Mouse (Mus musculus) liver, embryonic 11.5 days (tissue): ENCODE data around the gene Ndufa5. TPM values are rescaled to one million over a fixed set of nuclear protein-coding genes. Genes with fewer than 3 reads are reported as not detected.

Experiments used
- ATAC-seq: fragments of 200-750 bp; cut with Nextera tagmentation; replicated peaks from 2 replicates; pipeline ENCODE4 v1.8.0; 2017; ENCODE audit warnings: moderate number of reproducible peaks, mild to moderate bottlenecking, moderate TSS enrichment, moderate library complexity; ENCODE audit not compliant: low FRiP score
- DNase-seq: peaks from one replicate; pipeline ENCODE4 v3.0.0-alpha.2; 2017; ENCODE audit warnings: low spot score
- H3K27ac ChIP-seq: fragments of 300-500 bp; sonication (generic); 2 replicates; pipeline ENCODE4 v1.5.1; 2014; ENCODE audit warnings: mild to moderate bottlenecking, low read depth, low read length, control low read depth
- H3K27me3 ChIP-seq: fragments of 300-500 bp; sonication (generic); replicated peaks from 2 replicates; pipeline ENCODE4 v1.6.1; 2014; ENCODE audit warnings: low read length, mixed read lengths; ENCODE audit not compliant: control insufficient read depth, insufficient read depth
- H3K36me3 ChIP-seq: fragments of 300-500 bp; sonication (generic); 2 replicates; pipeline ENCODE4 v1.6.1; 2014; ENCODE audit warnings: mild to moderate bottlenecking, low read length, moderate library complexity, mixed read lengths; ENCODE audit not compliant: control insufficient read depth, insufficient read depth
- H3K4me1 ChIP-seq: fragments of 300-500 bp; sonication (generic); replicated peaks from 2 replicates; pipeline ENCODE4 v1.6.1; 2014; ENCODE audit warnings: low read length, mixed read lengths; ENCODE audit not compliant: control insufficient read depth, insufficient read depth
- H3K4me2 ChIP-seq: fragments of 300-500 bp; sonication (generic); 2 replicates; pipeline ENCODE4 v1.6.1; 2014; ENCODE audit warnings: mild to moderate bottlenecking, control low read depth, moderate library complexity
- H3K4me3 ChIP-seq: fragments of 300-500 bp; sonication (generic); 2 replicates; pipeline ENCODE4 v1.5.1; 2014; ENCODE audit warnings: low read depth, low read length, control low read depth
- H3K9ac ChIP-seq: fragments of 300-500 bp; sonication (generic); 2 replicates; pipeline ENCODE4 v1.6.1; 2014; ENCODE audit warnings: low read depth, low read length, control low read depth
- H3K9me3 ChIP-seq: fragments of 300-500 bp; sonication (generic); 2 replicates; pipeline ENCODE4 v1.6.1; 2016; ENCODE audit warnings: low read length, inconsistent platforms, mixed read lengths; ENCODE audit not compliant: control insufficient read depth
- WGBS: fragments of 180-500 bp; shearing (Covaris S2); extraction: QIAGEN DNeasy Blood & Tissue Kit; methylation state at CpG from one replicate; pipeline ENCODE4 v1.1.7; 2014; 5-methylcytosine and 5-hydroxymethylcytosine counted together
- polyA plus RNA-seq: library from polyadenylated mRNA; unstranded; fragments of >200 nt; fragmentation: Nextera tagmentation; extraction: Ambion mirVana; gene quantifications from 2 replicates; pipeline ENCODE4 v1.2.1, GENCODE M21; 2014

Ndufa5 gene
- polyA plus RNA-seq, 1 experiment from 2014 or later = 381 TPM

DNA sequence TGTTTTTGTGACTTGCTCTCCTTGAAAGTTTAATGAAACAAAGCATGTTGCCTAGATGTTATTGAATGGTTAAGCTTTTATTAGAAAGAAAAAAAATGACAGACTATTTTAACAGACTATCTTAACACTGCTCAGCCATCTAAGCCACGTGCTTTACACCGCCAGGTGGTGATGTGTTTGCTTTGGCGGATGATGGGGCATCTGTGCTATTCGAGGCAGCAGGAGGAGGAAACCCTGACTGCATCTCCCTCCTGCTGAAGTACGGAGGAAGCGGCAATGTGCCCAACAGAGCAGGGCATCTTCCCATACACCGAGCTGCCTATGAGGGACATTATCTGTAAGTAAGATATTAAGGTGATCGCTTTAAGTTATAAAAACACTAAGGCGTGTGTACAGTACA is 36.3 kb upstream of the Ndufa5 start:
- Histone ChIP-seq H3K27me3 (no peaks in the 10 kb centered on the region), H3K36me3 (no peaks in the 10 kb centered on the region), H3K9ac (no peak overlapping the region), H3K4me2 (no peak overlapping the region), H3K4me1 (no peaks in the 10 kb centered on the region), H3K27ac (no peak overlapping the region), H3K9me3 (no peaks in the 10 kb centered on the region), H3K4me3 (no peak overlapping the region)
- no peak for DNase-seq
- no peak for ATAC-seq
- 69% methylated on average over 9 of the region's 9 CpGs for WGBS

GRCm38 (mm10) chr6:24555488-24555887 is 27.7 kb upstream of the Ndufa5 start:
- H3K27ac ChIP-seq = no peak overlapping the region
- H3K4me1 ChIP-seq = no peaks in the 10 kb centered on the region
- no peak for ATAC-seq
- no peaks in the 10 kb centered on the region for H3K9me3 ChIP-seq
- H3K4me3 ChIP-seq = no peak overlapping the region
- H3K27me3 ChIP-seq = no peaks in the 10 kb centered on the region
- no peak overlapping the region for H3K4me2 ChIP-seq
- 80% methylated on average over 2 of the region's 2 CpGs for WGBS
- H3K9ac ChIP-seq = no peak overlapping the region
- no peak for DNase-seq
- H3K36me3 ChIP-seq = no peaks in the 10 kb centered on the region

DNA sequence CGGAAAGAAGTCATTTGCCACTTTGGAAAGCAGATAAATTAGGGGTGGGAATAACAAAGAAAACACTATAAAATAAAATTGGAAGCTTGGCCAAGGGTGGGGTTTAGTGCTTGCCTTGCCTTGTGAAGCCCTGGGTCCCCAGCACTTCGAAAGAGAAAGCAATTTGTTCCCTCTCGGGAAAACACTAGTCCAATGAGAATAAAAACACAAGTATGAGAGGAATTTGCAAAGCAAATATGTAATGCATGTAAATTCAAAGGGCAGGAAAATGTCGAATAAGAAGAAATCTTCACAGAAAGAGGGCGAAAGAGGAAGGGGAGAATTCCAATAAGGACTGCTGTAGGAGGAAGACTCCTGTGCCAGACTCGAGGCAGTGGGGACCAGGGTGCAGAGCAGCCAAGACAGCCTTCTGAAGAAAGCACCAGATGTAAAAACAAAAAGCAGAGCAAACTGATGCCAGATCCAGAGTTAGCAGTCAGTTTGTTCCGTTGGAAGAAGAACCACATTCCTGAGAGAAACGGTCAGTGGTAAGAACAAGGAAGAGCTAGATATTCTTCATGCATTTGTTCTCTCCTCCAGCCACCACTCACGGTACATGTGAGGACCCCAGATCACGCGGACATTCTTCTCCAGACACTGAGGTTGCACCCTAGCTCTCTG is 26.7 kb upstream of the Ndufa5 start:
- H3K27ac ChIP-seq = no peak overlapping the region
- no peaks in the 10 kb centered on the region for H3K27me3 ChIP-seq
- H3K4me2 ChIP-seq = no peak overlapping the region
- 68% methylated on average over 11 of the region's 11 CpGs for WGBS
- ATAC-seq = no peak
- H3K9me3 ChIP-seq = no peaks in the 10 kb centered on the region
- no peak for DNase-seq
- no peaks in the 10 kb centered on the region for H3K36me3 ChIP-seq
- H3K4me1 ChIP-seq = no peaks in the 10 kb centered on the region
- H3K4me3 ChIP-seq = no peak overlapping the region
- no peak overlapping the region for H3K9ac ChIP-seq

DNA sequence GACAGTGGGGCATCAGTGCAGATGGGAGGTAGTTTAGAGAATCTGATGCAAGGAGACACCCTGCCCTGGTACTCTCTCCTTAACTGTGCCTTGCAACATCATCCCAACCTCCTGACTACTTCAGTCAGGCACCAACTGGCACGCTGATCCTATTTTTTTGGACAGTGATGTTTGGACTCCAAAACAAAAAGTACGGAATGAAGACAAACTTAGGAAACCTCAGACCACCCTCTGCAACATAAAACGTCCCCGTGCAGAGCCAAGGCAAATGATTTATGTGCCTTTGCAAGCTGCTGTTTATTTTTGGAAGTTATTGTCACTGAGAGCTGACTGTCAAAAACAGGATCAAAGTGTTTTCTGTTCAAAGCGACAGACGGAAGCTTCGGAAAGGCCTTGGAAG is 24.2 kb upstream of the Ndufa5 start:
- H3K27me3 ChIP-seq = no peaks in the 10 kb centered on the region

GRCm38 (mm10) chr6:24549801-24550200 is 22.0 kb upstream of the Ndufa5 start:
- H3K4me2 ChIP-seq = no peak overlapping the region
- ATAC-seq (no peak), DNase-seq (no peak)
- H3K27me3 ChIP-seq = no peaks in the 10 kb centered on the region
- no peaks in the 10 kb centered on the region for H3K9me3 ChIP-seq
- no peak overlapping the region for H3K4me3 ChIP-seq
- H3K27ac ChIP-seq = no peak overlapping the region
- no peaks in the 10 kb centered on the region for H3K4me1 ChIP-seq
- H3K9ac ChIP-seq = no peak overlapping the region
- 52% methylated on average over 2 of the region's 2 CpGs for WGBS
- H3K36me3 ChIP-seq = no peaks in the 10 kb centered on the region

More for the DNA sequence above, 24.2 kb upstream of the Ndufa5 start:
- no peak overlapping the region for H3K4me2 ChIP-seq
- H3K27ac ChIP-seq = no peak overlapping the region
- 52% methylated on average over 7 of the region's 7 CpGs for whole genome bisulfite sequencing
- H3K36me3 ChIP-seq = no peaks in the 10 kb centered on the region
- no peaks in the 10 kb centered on the region for H3K4me1 ChIP-seq
- DNase-seq (no peak), ATAC-seq (no peak)
- no peaks in the 10 kb centered on the region for H3K9me3 ChIP-seq
- H3K9ac ChIP-seq = no peak overlapping the region
- H3K4me3 ChIP-seq = no peak overlapping the region

DNA sequence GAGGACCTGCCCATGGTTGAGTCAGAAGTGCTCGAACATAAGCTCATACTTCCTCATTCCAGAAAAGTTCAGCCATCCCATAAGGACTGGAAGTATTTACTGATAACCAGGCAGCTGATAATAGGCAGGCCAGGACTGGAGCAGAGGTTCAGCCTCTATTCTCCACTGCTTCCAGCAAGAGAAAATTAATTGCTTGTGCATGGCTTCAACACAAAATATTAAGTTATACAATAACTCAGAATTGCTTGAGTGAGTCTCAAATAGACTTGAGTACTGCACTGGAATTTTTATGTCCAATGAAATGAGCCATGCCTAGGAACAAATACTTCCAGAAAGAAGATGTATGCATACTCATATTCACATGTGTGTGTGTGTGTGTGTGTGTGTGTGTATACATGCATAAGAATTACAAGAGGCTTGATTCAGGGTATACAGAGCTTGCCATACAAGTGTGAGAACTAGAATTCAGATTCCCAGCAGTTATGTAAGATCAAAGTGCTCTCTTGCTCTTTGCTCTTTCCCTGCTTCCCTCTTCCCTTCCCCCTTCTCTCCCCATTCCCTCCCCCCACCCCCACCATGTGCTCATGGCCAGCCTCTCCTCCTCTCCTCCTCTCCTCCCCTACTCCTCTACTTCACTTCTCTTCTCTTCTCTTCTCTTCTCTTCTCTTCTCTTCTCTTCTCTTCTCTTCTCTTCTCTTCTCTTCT is 19.1 kb upstream of the Ndufa5 start:
- no peaks in the 10 kb centered on the region for H3K36me3 ChIP-seq
- no peak overlapping the region for H3K4me3 ChIP-seq
- H3K9ac ChIP-seq = no peak overlapping the region
- ATAC-seq (peak; percentile 53; the same call in 1 of the 2 replicates), DNase-seq (no peak)
- H3K4me2 ChIP-seq = no peak overlapping the region
- H3K4me1 ChIP-seq = no peaks in the 10 kb centered on the region
- no peaks in the 10 kb centered on the region for H3K27me3 ChIP-seq
- no peak overlapping the region for H3K27ac ChIP-seq
- 26% methylated on average over 1 of the region's 1 CpGs for WGBS
- H3K9me3 ChIP-seq = no peaks in the 10 kb centered on the region

- no peak overlapping the region for H3K4me3 ChIP-seq
- DNase-seq = no peak
- H3K36me3 ChIP-seq = no peaks in the 10 kb centered on the region
- H3K9ac ChIP-seq = no peak overlapping the region
- whole genome bisulfite sequencing = 70% methylated on average over 6 of the region's 6 CpGs
- H3K27me3 ChIP-seq = no peaks in the 10 kb centered on the region
- H3K27ac ChIP-seq = no peak overlapping the region
- no peaks in the 10 kb centered on the region for H3K9me3 ChIP-seq
- no peak for ATAC-seq
- no peaks in the 10 kb centered on the region for H3K4me1 ChIP-seq
- no peak overlapping the region for H3K4me2 ChIP-seq
Observed at GRCm38 (mm10) chr6:24543119-24543591, 15.3 kb upstream of the Ndufa5 start.

- H3K36me3 ChIP-seq = no peaks in the 10 kb centered on the region
- H3K4me3 ChIP-seq = no peak overlapping the region
- no peak overlapping the region for H3K27ac ChIP-seq
- no peaks in the 10 kb centered on the region for H3K9me3 ChIP-seq
- H3K27me3 ChIP-seq = no peaks in the 10 kb centered on the region
- ATAC-seq = no peak
- no peak for DNase-seq
- H3K9ac ChIP-seq = no peak overlapping the region
- H3K4me2 ChIP-seq = no peak overlapping the region
- no peaks in the 10 kb centered on the region for H3K4me1 ChIP-seq
Observed at GRCm38 (mm10) chr6:24542393-24542792, 14.6 kb upstream of the Ndufa5 start.

DNA sequence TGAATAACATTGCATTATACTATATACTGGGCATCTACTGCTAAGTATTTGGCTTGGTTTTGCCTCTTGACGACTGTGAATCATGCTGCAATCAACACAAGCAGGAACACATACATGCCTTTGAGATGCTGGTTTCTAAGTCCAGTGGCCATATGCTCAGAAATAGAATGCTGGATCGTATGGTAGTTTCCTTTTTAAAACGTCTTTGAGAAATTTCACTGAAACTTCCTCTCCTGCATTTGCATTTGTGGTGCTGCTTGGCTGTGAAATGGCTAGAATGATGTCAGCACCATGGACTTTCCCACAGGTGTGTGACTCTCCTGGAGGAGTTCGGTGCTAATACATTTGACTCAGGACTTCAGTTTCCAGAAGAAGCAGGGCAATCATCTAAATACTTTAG is 12.3 kb upstream of the Ndufa5 start:
- Histone ChIP-seq H3K36me3 (no peaks in the 10 kb centered on the region), H3K27me3 (no peaks in the 10 kb centered on the region), H3K4me1 (no peaks in the 10 kb centered on the region), H3K27ac (no peak overlapping the region), H3K9me3 (no peaks in the 10 kb centered on the region), H3K4me3 (no peak overlapping the region), H3K9ac (no peak overlapping the region), H3K4me2 (no peak overlapping the region)
- DNase-seq (no peak), ATAC-seq (no peak)
- WGBS = 58% methylated on average over 4 of the region's 4 CpGs
